Mouse (Mus musculus) Patski (cell line): Measurements from ENCODE around the gene Dnah6. TPM values are rescaled to one million over a fixed set of nuclear protein-coding genes. Genes with fewer than 3 reads are reported as not detected.
A peak's percentile ranks its signal among the peaks of the same experiment; 100 is the strongest.

Experiments used
- ATAC-seq: fragments of 100-300 bp; one replicate; pipeline ENCODE4 v1.8.0; 2021
- CTCF ChIA-PET: fragments of 350-600 bp; sonication (Branson Sonifier 250); formaldehyde crosslinking; loops from one replicate; lab custom pipeline; 2022; ENCODE audit warnings: inconsistent platforms; lab: Charles Lee
- POLR2A ChIA-PET: fragments of 350-600 bp; sonication (Branson Sonifier 250); formaldehyde crosslinking; loops from one replicate; lab custom pipeline; 2022; ENCODE audit warnings: antibody characterized with exemption, inconsistent platforms; lab: Charles Lee
- DNase-seq: peaks from one replicate; pipeline ENCODE4 v3.0.0-alpha.2; 2011; ENCODE audit warnings: low read depth, low spot score
- H3K27me3 ChIP-seq: fragments of 371-371 bp; one replicate; pipeline ENCODE4 v1.5.1; 2021
- CTCF ChIP-seq: fragments of 100-300 bp; IDR thresholded peaks from one replicate; pipeline ENCODE4 v1.5.1; 2021
- in situ Hi-C: fragments of 300-500 bp; cut with MboI; formaldehyde crosslinking; loops from 3 replicates; pipeline ENCODE4 v1.11.1; 2018; ENCODE audit warnings: low pct_unique_long_range_greater_than_20kb, mixed read lengths
- polyA plus RNA-seq: library from polyadenylated mRNA; unstranded; gene quantifications from one replicate; pipeline ENCODE4 v1.2.3, GENCODE M21; 2021

Dnah6 gene
- polyA plus RNA-seq, result 0.01 TPM

GRCm38 (mm10) chr6:73221189-73221957 lies at the start of gene Dnah6:
Gene Dnah6, minus strand, starts transcription at chr6:73221651.
- H3K27me3 ChIP-seq, result no peaks in the 10 kb centered on the region
- ChIA-PET POLR2A (no interaction called here), CTCF (interaction anchor here (1.3 to 1.8 kb wide), 2 partner anchors 11 kb away, joined by 3 to 10 read pairs; no protein-coding TSS in a partner anchor)
- ATAC-seq (peak; percentile 94), DNase-seq (peak; percentile 61)
- in situ Hi-C loops, result loop anchor here (5.0 to 10.0 kb wide), 2 partner anchors 54 to 207 kb away; no protein-coding TSS in a partner anchor
- TF ChIP-seq CTCF, result no peak

- DNase-seq (no peak), ATAC-seq (no peak)
- TF ChIP-seq CTCF, result no peak
- in situ Hi-C loops, result no loop called here
- POLR2A ChIA-PET, result no interaction called here
- H3K27me3 ChIP-seq, result no peaks in the 10 kb centered on the region
- CTCF ChIA-PET, result no interaction called here
Measured at GRCm38 (mm10) chr6:73269374-73269773, 47.9 kb upstream of the Dnah6 start.

- DNase-seq (no peak), ATAC-seq (no peak)
- ChIA-PET POLR2A (interaction anchor here (0.7 kb wide), 1 partner anchor 10 kb away, joined by 5 read pairs; no protein-coding TSS in a partner anchor), CTCF (no interaction called here)
- in situ Hi-C loops, result no loop called here
- TF ChIP-seq CTCF, result no peak
- H3K27me3 ChIP-seq, result no peaks in the 10 kb centered on the region
Measured at GRCm38 (mm10) chr6:73267738-73268311, 46.4 kb upstream of the Dnah6 start.

- DNase-seq, result no peak
- in situ Hi-C loops, result no loop called here
- CTCF ChIA-PET, result interaction anchor here (1.2 kb wide), 1 partner anchor 11 kb away, joined by 3 read pairs; no protein-coding TSS in a partner anchor
- no peaks in the 10 kb centered on the region for H3K27me3 ChIP-seq
- no peak for ATAC-seq
- POLR2A ChIA-PET, result no interaction called here
- TF ChIP-seq CTCF, result no peak
Measured at GRCm38 (mm10) chr6:73264801-73265200, 43.4 kb upstream of the Dnah6 start.

- POLR2A ChIA-PET, result no interaction called here
- no peak for TF ChIP-seq CTCF
- ATAC-seq, result no peak
- in situ Hi-C loops, result no loop called here
- no peaks in the 10 kb centered on the region for H3K27me3 ChIP-seq
- DNase-seq, result no peak
- CTCF ChIA-PET, result no interaction called here
Measured at GRCm38 (mm10) chr6:73260110-73260509, 38.7 kb upstream of the Dnah6 start.

GRCm38 (mm10) chr6:73257068-73257467 lies 35.6 kb upstream of the Dnah6 start:
- no peaks in the 10 kb centered on the region for H3K27me3 ChIP-seq
- ChIA-PET POLR2A (no interaction called here), CTCF (no interaction called here)
- no peak for TF ChIP-seq CTCF
- DNase-seq, result no peak
- no peak for ATAC-seq
- in situ Hi-C loops, result no loop called here

GRCm38 (mm10) chr6:73254307-73255228 lies 33.1 kb upstream of the Dnah6 start:
- POLR2A ChIA-PET, result no interaction called here
- ATAC-seq, result no peak
- TF ChIP-seq CTCF, result no peak
- in situ Hi-C loops, result no loop called here
- CTCF ChIA-PET, result no interaction called here
- no peaks in the 10 kb centered on the region for H3K27me3 ChIP-seq
- no peak for DNase-seq

- CTCF ChIA-PET, result no interaction called here
- POLR2A ChIA-PET, result no interaction called here
Measured at GRCm38 (mm10) chr6:73253584-73253983, 32.1 kb upstream of the Dnah6 start.

GRCm38 (mm10) chr6:73253006-73253405 lies 31.6 kb upstream of the Dnah6 start:
- in situ Hi-C loops, result no loop called here
- ChIA-PET POLR2A (no interaction called here), CTCF (no interaction called here)
- DNase-seq (no peak), ATAC-seq (no peak)
- no peak for TF ChIP-seq CTCF
- no peaks in the 10 kb centered on the region for H3K27me3 ChIP-seq

More at GRCm38 (mm10) chr6:73253584-73253983, 32.1 kb upstream of the Dnah6 start:
- TF ChIP-seq CTCF, result no peak
- no peaks in the 10 kb centered on the region for H3K27me3 ChIP-seq
- DNase-seq (no peak), ATAC-seq (no peak)
- in situ Hi-C loops, result no loop called here

- ChIA-PET POLR2A (interaction anchor here (1.2 kb wide), 1 partner anchor 18 kb away, joined by 3 read pairs; no protein-coding TSS in a partner anchor), CTCF (no interaction called here)
- no peak for TF ChIP-seq CTCF
- no peaks in the 10 kb centered on the region for H3K27me3 ChIP-seq
- DNase-seq (no peak), ATAC-seq (no peak)
- in situ Hi-C loops, result no loop called here
Measured at GRCm38 (mm10) chr6:73252396-73252795, 30.9 kb upstream of the Dnah6 start.
